Mouse (Mus musculus) G1E (cell line): ENCODE results near the gene Nppa.

Experiments used
- CTCF ChIP-seq: IDR thresholded peaks from 2 replicates; pipeline ENCODE4 v1.5.1; 2012; ENCODE audit warnings: low read depth, low read length, inconsistent platforms, mixed read lengths
- GATA1 ChIP-seq: IDR thresholded peaks from 2 replicates; pipeline ENCODE4 v1.6.1; 2012; ENCODE audit warnings: borderline replicate concordance, low read length, inconsistent platforms, mixed read lengths
- POLR2AphosphoS5 ChIP-seq: IDR thresholded peaks from 2 replicates; pipeline ENCODE4 v1.6.1; 2012; ENCODE audit warnings: low read depth, low read length, inconsistent platforms; ENCODE audit not compliant: insufficient replicate concordance
- TAL1 ChIP-seq: conservative IDR thresholded peaks from 2 replicates; pipeline ENCODE4 v1.6.1; 2012; ENCODE audit warnings: low read depth, low read length, inconsistent platforms, mixed read lengths

- TF ChIP-seq CTCF (no peak), TAL1 (no peak), GATA1 (no peak), POLR2AphosphoS5 (no peak)
Observed at GRCm38 (mm10) chr4:147995311-147995710, 5.2 kb upstream of the Nppa start.
